Mouse (Mus musculus): ENCODE measurements around the gene Emsy.

The Emsy gene

DNA sequence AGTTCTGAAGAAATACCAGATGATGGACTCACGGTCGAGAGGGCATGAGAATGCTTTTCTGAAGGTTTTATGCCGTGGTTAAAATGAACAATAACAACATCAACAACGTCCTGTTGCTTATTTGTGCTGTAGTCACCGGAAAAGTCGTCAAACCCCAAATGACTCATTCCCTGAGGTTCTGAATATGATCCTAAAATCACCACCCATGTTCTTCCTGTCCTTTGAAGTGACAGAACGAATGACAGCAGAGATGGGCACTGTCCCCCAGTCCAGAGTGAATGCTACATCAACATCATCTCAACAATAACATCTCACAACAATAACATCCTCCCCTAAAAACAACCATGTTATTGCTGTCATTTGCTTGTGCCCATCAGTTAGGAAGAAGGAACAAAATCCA, 76.1 kb downstream of the Emsy start:
- no peak for ATAC-seq (ENCODE audit: insufficient number of reproducible peaks, low FRiP score, low TSS enrichment)

DNA sequence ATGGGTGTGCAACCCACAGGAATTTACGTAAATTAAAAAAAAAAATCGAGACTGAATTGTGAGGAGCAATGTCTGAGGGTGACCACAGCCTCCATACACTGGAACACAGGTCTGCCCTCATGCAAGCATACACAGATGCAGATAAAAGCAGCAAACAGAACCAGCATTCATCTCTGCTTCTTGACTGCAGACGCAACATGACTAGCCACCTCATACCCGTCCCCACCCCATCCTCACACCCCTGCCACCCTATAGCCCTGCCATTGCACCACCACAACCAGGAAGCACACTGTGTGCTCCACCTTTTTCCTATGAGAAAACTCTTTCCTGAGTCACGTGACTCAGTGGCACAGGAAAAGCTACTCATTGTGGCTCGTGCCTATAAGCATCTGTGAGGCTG, 76.9 kb downstream of the Emsy start:
- no peak for ATAC-seq (ENCODE audit: insufficient number of reproducible peaks, low FRiP score, low TSS enrichment)

DNA sequence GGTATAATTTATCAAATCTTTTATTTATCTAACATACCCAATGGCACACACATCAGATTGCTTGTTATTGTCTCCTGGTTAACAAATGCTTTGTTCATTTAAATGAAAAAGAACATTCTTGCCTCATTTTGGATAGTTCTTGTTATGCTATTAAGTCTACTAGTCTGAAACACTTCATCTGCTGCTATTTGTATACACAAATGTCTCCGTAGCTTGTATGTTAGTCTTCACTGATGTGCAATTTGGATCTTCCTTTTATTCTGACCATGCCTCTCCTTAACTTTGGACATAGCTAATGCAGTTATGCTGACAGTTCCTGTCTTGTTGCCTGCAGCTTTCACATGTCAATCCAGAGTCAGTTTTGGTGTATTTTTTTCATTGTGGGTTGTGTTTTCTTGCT, 79.1 kb downstream of the Emsy start:
- no peak for ATAC-seq (ENCODE audit: insufficient number of reproducible peaks, low FRiP score, low TSS enrichment)

DNA sequence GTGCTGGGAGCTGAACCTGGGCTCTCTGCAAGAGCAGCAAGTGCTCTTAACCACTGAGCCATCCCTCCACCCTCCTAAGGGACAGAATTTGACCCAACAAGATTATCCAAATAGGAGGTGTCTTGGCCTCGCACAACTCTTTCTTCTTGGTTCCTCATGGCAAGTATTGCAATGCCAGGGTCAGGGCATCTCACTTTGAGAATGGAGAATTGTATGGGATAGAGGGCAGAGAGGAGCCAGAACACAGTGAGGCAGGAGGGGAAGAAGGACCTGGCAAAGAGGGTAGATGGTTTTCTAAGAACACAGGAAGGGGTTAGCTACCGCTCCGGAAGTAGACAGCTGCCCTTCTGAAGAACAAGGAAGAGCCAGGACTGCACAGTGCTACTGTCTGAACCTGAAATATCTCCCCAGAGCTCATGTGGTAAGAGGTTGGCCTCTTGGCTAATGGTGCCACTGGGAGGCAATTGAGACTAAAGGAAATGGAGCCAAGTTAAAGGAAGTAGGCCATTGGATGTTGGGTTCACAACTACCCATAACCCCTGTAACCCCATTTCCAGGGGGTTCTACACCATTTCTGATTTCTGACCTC, 80.8 kb downstream of the Emsy start:
- no peak for ATAC-seq (ENCODE audit: insufficient number of reproducible peaks, low FRiP score, low TSS enrichment)

DNA sequence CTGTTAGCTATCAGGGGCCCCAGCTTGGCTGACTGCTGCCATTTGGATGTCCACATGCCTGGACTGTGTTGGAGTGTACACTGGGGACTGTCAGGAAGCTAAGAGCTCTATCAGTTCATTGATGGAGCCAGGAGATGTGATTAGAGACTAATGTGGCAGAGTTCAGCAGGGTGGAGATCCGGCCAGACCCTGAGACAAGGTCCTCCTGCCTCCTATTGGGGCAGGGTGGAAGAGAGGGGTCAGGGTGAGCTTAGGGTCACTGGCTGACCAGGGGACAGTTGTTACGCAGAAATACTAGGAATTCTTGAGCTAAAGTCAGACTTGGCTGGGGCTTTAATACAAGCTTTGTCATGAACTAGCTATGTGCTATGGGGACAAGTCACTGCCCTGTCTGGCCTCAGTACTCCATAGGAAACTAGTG, 81.8 kb downstream of the Emsy start:
- ATAC-seq (ENCODE audit: insufficient number of reproducible peaks, low FRiP score, low TSS enrichment) = no peak

DNA sequence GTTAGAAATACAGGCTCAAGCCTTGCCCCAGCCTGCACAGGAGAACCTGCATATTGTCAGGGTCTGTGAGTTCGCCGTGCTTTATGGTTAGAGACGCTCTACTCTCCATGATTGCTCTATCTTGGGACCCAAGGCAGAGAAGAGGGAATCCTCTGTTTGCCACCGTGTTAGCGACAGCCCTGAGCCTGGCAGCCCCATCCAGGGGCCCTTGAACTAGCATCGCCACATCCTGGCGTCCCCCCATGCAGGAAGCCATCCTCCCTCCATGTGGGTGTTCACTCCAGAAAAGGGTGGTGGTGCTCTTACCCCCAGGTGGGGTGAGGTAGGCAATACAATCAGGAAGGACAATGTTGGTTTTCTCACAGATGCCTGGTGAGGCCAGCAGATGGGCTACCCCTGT, 82.3 kb downstream of the Emsy start:
- ATAC-seq (ENCODE audit: insufficient number of reproducible peaks, low FRiP score, low TSS enrichment) = no peak

DNA sequence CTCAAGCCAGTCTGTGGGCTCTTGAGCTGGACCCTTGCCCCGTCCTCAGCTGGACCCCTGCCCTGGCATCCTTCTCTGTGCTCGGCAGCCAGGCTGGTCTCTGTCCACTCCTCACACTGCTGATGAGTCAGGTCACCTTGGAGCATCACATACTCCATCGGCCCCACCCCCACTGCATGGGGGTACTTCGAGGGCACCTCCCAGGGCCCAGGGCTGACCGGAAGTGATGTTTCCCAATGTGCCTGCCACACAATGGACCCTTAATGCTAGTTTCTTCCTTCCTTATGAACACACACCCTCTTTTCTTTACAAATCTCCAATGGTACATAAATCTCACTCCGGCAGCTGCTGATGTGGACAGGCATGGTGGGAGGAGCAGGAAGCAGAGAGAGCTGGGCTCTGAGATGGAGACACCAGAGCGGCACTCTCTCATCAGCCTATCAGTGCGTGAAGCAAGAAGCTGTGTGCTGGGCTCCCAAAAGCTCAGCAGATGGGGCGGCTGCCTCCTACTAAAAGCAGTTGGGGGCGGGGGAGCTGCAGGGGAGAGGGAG, 83.3 kb downstream of the Emsy start:
- no peak for ATAC-seq (ENCODE audit: insufficient number of reproducible peaks, low FRiP score, low TSS enrichment)

DNA sequence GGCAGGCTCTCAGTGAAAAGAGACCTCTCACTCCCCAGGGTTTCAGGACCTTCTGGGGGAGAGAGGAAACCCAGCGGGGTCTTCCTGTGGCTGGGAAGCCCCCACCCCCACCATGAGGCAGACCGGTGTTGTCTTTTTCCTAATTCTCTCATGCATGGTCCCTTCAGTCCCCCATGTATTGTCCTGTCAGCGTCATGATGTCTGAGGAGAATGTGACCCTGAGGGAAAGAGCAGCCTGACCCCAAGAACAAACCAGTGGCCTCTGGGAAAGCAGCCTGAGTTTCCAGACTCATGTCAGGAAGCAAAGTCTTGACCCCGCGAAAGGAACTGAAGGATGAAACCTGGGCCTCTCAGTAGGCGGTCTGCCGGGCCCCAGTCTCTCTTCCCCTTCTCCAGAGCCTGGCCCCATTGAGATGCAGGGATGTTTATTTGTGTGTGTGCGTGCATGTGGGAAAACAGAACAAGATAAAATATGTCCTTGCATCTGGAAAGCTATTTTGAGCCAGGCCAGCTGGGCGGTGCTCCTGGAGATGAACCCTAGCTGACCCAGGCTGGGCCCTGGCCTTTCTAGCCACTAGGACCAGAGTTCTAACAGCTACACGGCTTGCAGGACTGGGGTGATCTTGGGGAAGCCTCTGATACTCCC, 84.2 kb downstream of the Emsy start:
- ATAC-seq (ENCODE audit: insufficient number of reproducible peaks, low FRiP score, low TSS enrichment) = no peak

DNA sequence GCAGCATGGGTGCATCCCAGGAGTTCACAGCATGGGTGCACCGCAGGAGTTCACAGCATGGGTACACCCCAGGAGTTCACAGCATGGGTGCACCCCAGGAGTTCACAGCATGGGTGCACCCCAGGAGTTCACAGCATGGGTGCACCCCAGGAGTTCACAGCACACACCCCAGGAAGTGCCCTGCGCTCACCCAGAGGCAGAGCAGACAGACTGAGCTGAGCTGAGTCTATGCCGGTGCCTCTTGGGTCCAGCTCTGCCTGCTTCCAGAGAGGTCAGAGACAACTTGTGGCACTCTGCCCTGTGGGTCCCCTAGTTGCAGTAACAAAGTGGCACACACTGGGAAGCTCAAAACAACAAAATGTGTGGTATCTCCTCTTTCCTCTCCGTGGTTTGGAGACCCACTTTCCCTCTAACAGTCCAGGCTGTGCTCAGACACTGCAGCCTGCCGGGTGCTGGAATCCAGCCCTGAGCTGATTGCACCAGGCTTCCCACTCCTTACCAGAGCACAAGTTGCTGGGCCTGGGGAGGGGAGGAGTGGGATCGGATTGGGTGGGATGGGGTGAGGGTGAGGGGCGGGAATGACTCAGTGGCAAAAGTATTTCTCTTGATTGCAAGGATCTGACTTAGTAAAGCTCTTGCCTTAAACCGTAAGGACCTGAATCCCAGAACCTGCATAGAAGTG, 85.6 kb downstream of the Emsy start:
- no peak for ATAC-seq (ENCODE audit: insufficient number of reproducible peaks, low FRiP score, low TSS enrichment)

DNA sequence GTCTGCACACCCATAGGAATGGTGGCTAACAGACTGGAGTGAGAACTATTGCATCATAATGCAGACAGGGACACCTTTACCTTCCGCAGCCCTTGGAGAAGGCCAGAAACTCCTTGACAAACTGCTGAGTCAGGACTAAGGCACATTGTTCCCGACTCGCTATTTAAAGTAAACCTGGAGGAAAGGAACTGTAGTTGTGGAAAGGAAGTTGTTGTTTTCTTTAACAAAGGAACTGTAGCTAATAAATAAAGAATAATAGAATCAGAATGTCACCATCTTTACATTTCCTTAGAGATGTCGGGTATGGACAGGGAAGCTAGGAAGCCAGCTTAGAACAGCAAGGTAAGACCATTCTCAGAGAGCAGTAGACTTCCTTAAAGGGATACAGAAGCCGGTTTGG, 89.5 kb downstream of the Emsy start:
- ATAC-seq (ENCODE audit: insufficient number of reproducible peaks, low FRiP score, low TSS enrichment) = no peak

DNA sequence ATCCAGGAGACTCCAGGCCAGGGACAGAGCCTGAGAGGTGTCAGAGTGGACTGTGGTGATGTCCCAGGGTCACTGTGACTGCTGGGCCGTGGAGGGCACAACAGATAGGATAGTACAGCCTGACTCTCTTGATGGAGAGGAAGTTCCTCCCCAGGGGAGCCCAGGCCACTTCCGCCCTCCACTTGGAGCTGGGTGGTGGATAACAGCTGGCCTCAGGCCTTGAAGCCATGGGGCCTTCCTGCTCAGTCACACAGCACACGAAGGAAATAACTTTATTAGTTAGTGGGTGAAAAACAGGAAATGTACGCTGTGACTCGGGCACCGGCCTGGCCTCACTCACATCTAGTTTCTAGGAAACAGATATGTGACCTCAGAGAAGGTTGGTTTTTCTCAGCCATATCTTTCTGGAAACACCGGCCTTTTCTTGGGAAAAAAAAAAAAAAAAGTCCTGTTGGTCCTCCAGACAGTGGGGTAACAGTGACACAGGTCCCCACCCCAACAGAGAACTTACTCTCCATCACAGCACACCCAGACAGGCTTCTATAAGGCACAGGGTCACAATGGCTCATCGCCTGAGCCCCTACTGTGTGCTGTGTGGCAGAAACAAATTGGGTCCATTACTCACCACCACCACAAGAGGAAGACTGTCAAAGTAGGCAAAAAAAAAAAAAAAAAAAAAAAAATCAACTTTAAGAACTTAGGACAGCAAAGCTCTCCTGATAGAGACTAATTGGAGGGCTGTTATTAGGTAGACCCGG, 91.8 kb downstream of the Emsy start:
- no peak for ATAC-seq (ENCODE audit: insufficient number of reproducible peaks, low FRiP score, low TSS enrichment)

DNA sequence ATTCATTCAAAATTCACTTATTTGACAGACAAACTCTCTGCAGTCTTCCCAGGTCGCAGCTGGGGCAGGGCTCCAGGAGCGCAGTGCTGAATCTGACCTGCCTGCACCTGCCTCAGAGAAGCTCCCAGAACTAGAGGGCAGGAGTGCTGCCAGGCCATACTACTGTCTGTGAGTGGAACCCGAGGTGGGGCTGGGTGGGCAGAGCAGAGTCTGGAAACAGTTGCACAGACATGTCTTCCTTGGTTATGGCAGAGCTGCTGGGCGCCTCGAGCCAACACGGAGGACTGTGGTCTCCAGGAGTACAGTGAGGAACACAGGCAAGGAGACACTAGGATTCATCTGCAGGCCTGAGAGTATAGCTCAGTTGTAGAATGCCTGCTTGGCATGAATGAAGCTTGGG, 92.6 kb downstream of the Emsy start:
- no peak for ATAC-seq (ENCODE audit: insufficient number of reproducible peaks, low FRiP score, low TSS enrichment)

DNA sequence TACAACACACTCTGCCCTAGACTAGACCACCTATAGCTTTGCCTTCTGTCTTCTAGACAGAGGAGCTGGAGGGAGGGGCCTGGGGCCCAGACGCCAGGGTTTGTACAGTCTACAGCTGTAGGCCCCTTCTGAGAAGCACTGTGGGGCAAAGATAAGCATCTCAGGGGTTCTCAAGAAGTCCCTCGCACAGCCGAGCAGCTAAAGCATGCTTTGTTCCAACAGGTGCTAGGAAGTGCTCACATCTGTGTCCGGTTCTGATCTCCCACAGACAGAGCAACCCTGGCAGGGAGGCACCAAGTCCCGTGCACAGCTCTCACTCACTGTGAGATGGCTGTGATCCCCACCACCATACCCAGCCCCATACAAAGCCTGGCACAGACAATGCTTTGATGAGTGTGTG, 93.6 kb downstream of the Emsy start:
- ATAC-seq (ENCODE audit: insufficient number of reproducible peaks, low FRiP score, low TSS enrichment) = no peak

DNA sequence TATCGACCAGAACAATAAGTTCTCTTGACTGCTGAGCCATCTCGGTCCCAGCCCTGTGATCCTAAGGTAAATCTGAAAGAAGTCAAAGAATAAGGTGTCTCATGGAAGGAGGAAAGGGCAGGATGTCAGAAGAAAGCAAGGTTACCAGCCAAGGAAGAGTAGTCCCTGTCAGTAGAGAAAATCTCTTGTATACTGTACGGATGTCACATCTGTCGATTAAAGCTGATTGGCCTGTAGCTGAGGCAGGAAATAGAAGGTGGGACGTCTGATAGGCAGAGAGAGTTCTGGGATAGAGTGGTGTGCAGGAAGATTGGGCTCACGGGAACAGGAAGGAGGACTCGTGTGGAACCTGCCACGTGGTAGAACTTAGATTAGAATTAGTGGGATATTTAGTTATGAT, 94.4 kb downstream of the Emsy start:
- ATAC-seq (ENCODE audit: insufficient number of reproducible peaks, low FRiP score, low TSS enrichment) = no peak

DNA sequence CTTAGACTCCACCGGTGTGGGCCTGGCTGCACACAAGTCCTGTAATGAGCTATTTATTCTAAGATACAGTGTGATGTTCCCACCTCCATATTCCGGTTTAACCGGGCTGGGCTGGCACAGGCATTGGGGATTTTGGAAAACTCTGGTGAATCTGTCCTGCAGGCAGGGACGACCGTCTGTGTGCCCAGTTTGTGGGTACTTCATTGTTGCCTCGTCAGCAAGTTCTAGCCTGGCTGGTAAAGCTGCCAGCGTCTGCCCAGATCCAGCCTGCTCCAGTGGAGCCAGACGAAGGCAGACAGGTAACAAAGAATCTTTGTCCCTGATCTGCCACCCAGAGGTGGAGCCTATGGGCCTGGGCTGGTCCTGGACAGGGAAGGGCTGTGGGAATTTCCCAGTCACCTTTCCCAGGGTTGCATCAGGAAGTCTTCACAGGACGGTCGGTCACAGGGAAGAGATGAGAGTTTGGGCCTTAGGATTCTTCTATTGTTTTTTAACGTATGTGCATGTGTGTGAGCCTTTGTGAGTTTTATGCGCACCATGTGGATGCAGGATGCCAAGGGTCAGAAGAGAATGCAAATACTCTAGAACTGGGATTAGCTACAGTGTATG, 94.9 kb downstream of the Emsy start:
- no peak for ATAC-seq (ENCODE audit: insufficient number of reproducible peaks, low FRiP score, low TSS enrichment)

DNA sequence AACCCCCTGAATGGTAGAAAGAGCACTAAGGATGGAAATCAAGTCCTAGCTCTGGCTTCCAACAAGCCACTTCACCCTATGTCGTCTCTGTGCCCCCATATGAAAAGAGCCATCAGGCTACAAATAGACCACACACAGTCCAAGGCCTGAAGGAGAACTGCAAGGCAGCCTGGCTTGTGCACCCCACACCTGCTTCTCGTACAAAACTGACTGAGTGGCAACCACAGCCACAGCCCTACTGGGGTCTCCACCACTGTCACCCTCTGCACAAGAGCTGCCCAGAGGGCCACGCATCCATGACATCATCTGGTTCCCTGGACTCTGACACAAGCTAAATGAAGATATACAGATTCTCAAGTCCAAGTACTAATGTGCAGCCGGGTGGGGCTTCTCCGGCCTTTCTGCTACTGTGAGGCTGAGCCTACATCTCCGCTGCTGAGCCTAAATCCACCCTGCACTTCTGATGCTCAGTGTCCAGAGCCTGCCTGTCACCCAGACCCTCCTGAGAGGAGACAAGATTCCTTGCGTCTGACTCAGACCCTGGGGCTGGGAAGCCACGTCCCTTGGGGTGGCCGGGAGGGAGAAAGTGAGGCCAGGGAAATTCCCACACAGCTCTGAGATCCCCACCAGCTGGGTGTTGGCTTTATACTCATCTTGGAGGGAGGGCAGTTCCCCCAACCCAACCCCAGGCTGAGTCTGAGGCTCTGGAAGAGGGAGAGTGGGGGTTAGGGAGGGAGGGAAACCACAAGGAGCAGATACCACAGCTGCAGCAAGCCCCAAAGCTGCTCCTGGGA, 98.3 kb downstream of the Emsy start:
- no peak for ATAC-seq (ENCODE audit: insufficient number of reproducible peaks, low FRiP score, low TSS enrichment)

DNA sequence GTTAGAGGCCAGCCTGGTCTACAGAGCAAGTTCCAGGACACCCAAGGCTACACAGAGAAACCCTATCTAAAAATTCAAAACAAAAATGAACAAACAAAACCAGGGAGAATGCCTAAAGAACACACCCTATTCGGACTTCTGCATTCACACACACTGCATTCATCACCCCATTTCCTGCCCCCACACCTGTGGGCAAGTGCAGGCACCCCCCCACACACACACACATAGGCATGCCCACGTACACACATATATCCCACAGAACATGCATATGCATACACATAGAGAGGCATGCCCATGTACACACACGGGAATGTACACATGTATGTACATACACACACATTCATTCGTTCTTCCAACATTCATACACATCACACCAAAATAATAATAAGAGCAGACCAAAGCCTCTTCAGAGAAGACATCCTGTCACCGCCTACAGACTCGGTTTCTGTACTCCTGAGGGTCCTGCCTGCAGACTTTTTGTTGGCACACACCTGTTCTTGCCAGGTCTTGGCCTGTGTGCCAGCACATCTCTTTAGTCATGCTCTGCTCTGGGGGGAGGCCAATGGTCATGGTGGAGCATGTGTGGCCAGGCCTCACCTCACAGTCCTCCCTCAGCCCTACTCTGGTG, 99.7 kb downstream of the Emsy start:
- ATAC-seq (ENCODE audit: insufficient number of reproducible peaks, low FRiP score, low TSS enrichment) = no peak

DNA sequence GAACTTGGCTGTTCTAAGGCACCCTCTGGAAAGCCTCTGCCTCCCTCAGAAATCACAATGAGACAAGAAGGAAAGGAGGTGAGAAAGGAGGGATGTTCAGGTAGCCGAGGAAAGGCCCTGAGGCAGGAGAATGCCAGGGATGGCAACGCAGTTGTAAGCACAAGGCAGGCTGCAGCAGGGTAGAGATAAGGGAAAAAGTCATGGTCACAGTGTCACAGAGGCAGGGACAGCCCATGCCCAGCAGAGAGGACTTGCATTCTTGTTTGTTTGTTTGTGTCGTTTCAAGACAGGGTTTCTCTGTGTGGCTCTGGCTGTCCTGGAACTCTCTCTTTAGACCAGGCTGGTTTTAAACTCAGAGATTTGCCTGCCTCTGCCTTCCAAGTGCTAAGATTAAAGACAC, 105.5 kb downstream of the Emsy start:
- no peak for ATAC-seq (ENCODE audit: insufficient number of reproducible peaks, low FRiP score, low TSS enrichment)

DNA sequence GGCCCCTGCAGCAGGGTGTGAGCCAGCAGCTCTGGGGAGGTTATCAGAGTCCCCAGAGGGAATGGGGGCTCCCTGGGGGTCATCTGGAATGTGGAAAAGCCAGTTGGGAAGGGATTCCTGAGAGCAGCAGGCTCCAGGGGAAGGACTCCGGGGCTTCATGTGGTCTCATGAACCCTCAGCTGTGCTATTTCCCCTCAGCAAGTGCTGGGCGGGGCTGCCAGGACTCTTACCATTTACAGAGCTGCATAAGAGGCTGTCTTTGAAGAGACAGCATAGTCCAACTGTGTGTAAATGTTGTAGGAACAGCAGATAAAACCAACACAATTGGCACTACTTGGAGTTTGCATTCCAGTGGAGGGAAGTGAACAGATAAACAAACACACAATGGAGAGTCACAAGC, 106.0 kb downstream of the Emsy start:
- ATAC-seq (ENCODE audit: insufficient number of reproducible peaks, low FRiP score, low TSS enrichment) = no peak
